In the genomic region with DNA sequence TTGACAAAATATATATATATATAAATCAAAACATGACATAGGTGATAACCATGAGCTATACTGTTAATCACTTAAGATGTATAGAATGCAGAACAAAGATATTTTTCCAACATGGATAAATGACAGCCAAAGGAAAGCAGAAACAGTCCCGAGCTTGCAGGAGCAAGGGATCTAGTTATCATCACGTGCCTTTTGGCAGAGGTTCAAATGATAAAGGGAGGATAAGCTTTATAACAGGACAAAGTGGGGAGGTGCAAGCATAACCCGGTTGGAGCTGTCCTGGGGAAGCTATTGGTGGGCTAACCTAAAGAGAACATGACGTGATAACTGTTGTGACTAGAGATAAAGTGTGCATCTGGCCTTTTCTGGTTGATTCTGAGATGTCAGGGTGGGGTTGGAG, we compare ENCODE assay signal across 25 mouse cellular contexts. TPM values are rescaled to one million over a fixed set of nuclear protein-coding genes. Genes with fewer than 3 reads are reported as not detected.
DNase-seq lines count a peak whose midpoint lies in the region; ATAC-seq and TF ChIP-seq lines count a peak whose summit lies in the region.
"Had no signal": no experiment of that assay in that cellular context is flagged by ENCODE, and none has a peak within 500 bp of the region (broad histone marks: within the 10 kb centered on the region; RNA-seq: fewer than 3 reads in every experiment).

No protein-coding gene starts in this region.

- no peak overlapping the region for H3K4me3 ChIP-seq in limb, embryonic 11.5 days (ENCODE audit: low read depth, low read length)
- H3K4me3 ChIP-seq in limb, embryonic 10.5 days: no peak overlapping the region
- H3K4me3 ChIP-seq in MEL (ENCODE audit: control insufficient read depth in 1 of 2, insufficient read depth in 1 of 2, low read depth in 2 of 2, low read length in 2 of 2): no peak overlapping the region
- no peak overlapping the region for H3K4me3 ChIP-seq in forebrain, embryonic 16.5 days (replicated peaks; ENCODE audit: low read length)

- no peak overlapping the region for H3K4me2 ChIP-seq in limb, embryonic 11.5 days (ENCODE audit: low read depth, severe bottlenecking)
- no peak overlapping the region for H3K4me2 ChIP-seq in forebrain, embryonic 16.5 days (ENCODE audit: low read length)

- H3K27ac ChIP-seq in limb, embryonic 11.5 days (replicated peaks; ENCODE audit: low read depth, low read length): no peak overlapping the region
- H3K27ac ChIP-seq in limb, embryonic 10.5 days: no peak overlapping the region
- no peak overlapping the region for H3K27ac ChIP-seq in MEL (ENCODE audit: control insufficient read depth, low read depth, low read length)
- H3K27ac ChIP-seq in forebrain, embryonic 16.5 days (ENCODE audit: low read length): no peak overlapping the region

- H3K9me3 ChIP-seq in limb, embryonic 11.5 days (ENCODE audit: control insufficient read depth, low read length): no peaks in the 10 kb centered on the region
- peaks cover 4% of the 10 kb centered on the region; the same call in 1 of the 2 replicates for H3K9me3 ChIP-seq in limb, embryonic 10.5 days (replicated peaks)
- no peaks in the 10 kb centered on the region for H3K9me3 ChIP-seq in MEL (replicated peaks; ENCODE audit: insufficient read depth, low read length)
- no peaks in the 10 kb centered on the region for H3K9me3 ChIP-seq in forebrain, embryonic 16.5 days (ENCODE audit: control insufficient read depth, low read length)
- H3K9me3 ChIP-seq: G1E had no signal

- TF ChIP-seq CTCF in MEL (IDR thresholded peaks at IDR 0.05 in 2 of 3, conservative IDR thresholded peaks at IDR 0.05 in 1 of 3; ENCODE audit: control insufficient read depth in 1 of 3, insufficient read depth in 1 of 3, low read depth in 2 of 3, low read length in 3 of 3, poor library complexity in 1 of 3, severe bottlenecking in 1 of 3): no peak

- no peak for TF ChIP-seq RAD21 in MEL (IDR thresholded peaks at IDR 0.05; ENCODE audit: low read depth, low read length)

- no peak for ATAC-seq in limb, embryonic 11.5 days (ENCODE audit: insufficient number of reproducible peaks, low FRiP score, low TSS enrichment, low read depth)
- no peak for ATAC-seq in forebrain, embryonic 16.5 days
- ATAC-seq: activated CD4-positive, CD25-positive, alpha-beta regulatory T cell, adult 4 months; CD4-positive, CD25-positive, alpha-beta regulatory T cell, adult 4 months; Patski had no signal

- 92% methylated on average over 4 of the region's 4 CpGs for WGBS in limb, embryonic 11.5 days
- 95% methylated on average over 4 of the region's 4 CpGs for WGBS in limb, embryonic 10.5 days
- WGBS in forebrain, embryonic 16.5 days: 89% methylated on average over 4 of the region's 4 CpGs

- H3K4me1 ChIP-seq in limb, embryonic 11.5 days (ENCODE audit: control insufficient read depth, insufficient read depth, low read length): no peaks in the 10 kb centered on the region
- peaks cover 9% of the 10 kb centered on the region for H3K4me1 ChIP-seq in limb, embryonic 10.5 days
- H3K4me1 ChIP-seq in MEL (ENCODE audit: control insufficient read depth in 1 of 2, insufficient read depth in 2 of 2, low read length in 2 of 2): peaks cover 11 to 13% of the 10 kb centered on the region in 2 experiments
- H3K4me1 ChIP-seq in forebrain, embryonic 16.5 days (replicated peaks; ENCODE audit: control insufficient read depth, insufficient read depth, low read length): peaks cover 6% of the 10 kb centered on the region; the same call in 1 of the 2 replicates

- TF ChIP-seq POLR2A in MEL (IDR thresholded peaks at IDR 0.05; ENCODE audit: control insufficient read depth in 1 of 2, insufficient read depth in 1 of 2, low read depth in 1 of 2, low read length in 2 of 2, poor library complexity in 1 of 2): no peak

- peaks cover 8% of the 10 kb centered on the region for H3K36me3 ChIP-seq in limb, embryonic 11.5 days (ENCODE audit: control insufficient read depth, insufficient read depth, low read length)
- H3K36me3 ChIP-seq in limb, embryonic 10.5 days: peaks cover 59% of the 10 kb centered on the region
- peaks cover 3 to 20% of the 10 kb centered on the region in 2 experiments for H3K36me3 ChIP-seq in MEL (ENCODE audit: control insufficient read depth in 1 of 2, insufficient read depth in 2 of 2, low read length in 2 of 2)
- no peaks in the 10 kb centered on the region for H3K36me3 ChIP-seq in forebrain, embryonic 16.5 days (ENCODE audit: control insufficient read depth, insufficient read depth)

- peak; percentile 7 for DNase-seq in limb, embryonic 11.5 days (ENCODE audit: low spot score)
- no peak for DNase-seq in limb, embryonic 10.5 days (ENCODE audit: low spot score)
- peak; percentile 54 for DNase-seq in MEL (ENCODE audit: low read depth, low spot score)
- DNase-seq: adrenal gland, adult 2 months; adrenal gland, adult 8-10 months; adrenal gland, postnatal 10 days; adrenal gland, postnatal 14 days; adrenal gland, postnatal 25 days; adrenal gland, postnatal 36 days; B cell, adult 2 months; cerebellum, adult 11 months; cerebellum, adult 11-12 months; cerebellum, adult 18-20 months; cerebellum, adult 2 months had no signal

- H3K79me2 ChIP-seq in MEL (ENCODE audit: control insufficient read depth, insufficient read depth, low read length, poor library complexity): peaks cover 15% of the 10 kb centered on the region

- peak; percentile 27 to 50; a peak in 3 of 4 replicates for TF ChIP-seq EP300 in MEL (IDR thresholded peaks at IDR 0.05; ENCODE audit: low read depth in 1 of 2, low read length in 2 of 2)

- H3K9ac ChIP-seq in limb, embryonic 11.5 days (ENCODE audit: low read length): no peak overlapping the region
- H3K9ac ChIP-seq in MEL (ENCODE audit: control insufficient read depth, low read depth, low read length, poor library complexity, severe bottlenecking): no peak overlapping the region
- H3K9ac ChIP-seq in forebrain, embryonic 16.5 days (replicated peaks; ENCODE audit: low read depth, low read length): no peak overlapping the region

- H3K27me3 ChIP-seq in limb, embryonic 11.5 days (ENCODE audit: control insufficient read depth, insufficient read depth, low read length): no peaks in the 10 kb centered on the region
- no peaks in the 10 kb centered on the region for H3K27me3 ChIP-seq in limb, embryonic 10.5 days (ENCODE audit: low read depth, poor library complexity, severe bottlenecking)
- no peaks in the 10 kb centered on the region for H3K27me3 ChIP-seq in MEL (ENCODE audit: control insufficient read depth in 1 of 2, insufficient read depth in 2 of 2, low read length in 2 of 2)
- no peaks in the 10 kb centered on the region for H3K27me3 ChIP-seq in forebrain, embryonic 16.5 days (replicated peaks; ENCODE audit: control insufficient read depth, insufficient read depth, low read length)
- H3K27me3 ChIP-seq: CH12.LX, Patski had no signal

TF ChIP-seq in MEL, 35 proteins besides CTCF, POLR2A, EP300 and RAD21 (continues in another document):
- TF ChIP-seq MXI1 (IDR thresholded peaks at IDR 0.05; ENCODE audit: low read depth, low read length): no peak
- TF ChIP-seq POLR2AphosphoS2 (IDR thresholded peaks at IDR 0.05; ENCODE audit: low read length): no peak
- TF ChIP-seq MAX (IDR thresholded peaks at IDR 0.05; ENCODE audit: low read length): no peak; the same call in 1 of the 2 replicates
- TF ChIP-seq ZMIZ1 (IDR thresholded peaks at IDR 0.05; ENCODE audit: low read depth, low read length): no peak
- TF ChIP-seq GATA1 (IDR thresholded peaks at IDR 0.05; ENCODE audit: low read depth, low read length): peak; percentile 30; the same call in 1 of the 2 replicates
- TF ChIP-seq MAFK (IDR thresholded peaks at IDR 0.05; ENCODE audit: borderline replicate concordance, low read depth, low read length): no peak
- TF ChIP-seq USF1 (IDR thresholded peaks at IDR 0.05; ENCODE audit: low read depth, low read length): peak; percentile 73
- no peak for TF ChIP-seq MEF2A (IDR thresholded peaks at IDR 0.05; ENCODE audit: extremely low read depth, insufficient replicate concordance, low read depth, low read length, poor library complexity, severe bottlenecking)
- TF ChIP-seq KAT2A (conservative IDR thresholded peaks at IDR 0.05; ENCODE audit: low read depth, low read length): no peak
- no peak for TF ChIP-seq ELF1 (IDR thresholded peaks at IDR 0.05; ENCODE audit: low read depth, low read length)
- no peak for TF ChIP-seq HCFC1 (IDR thresholded peaks at IDR 0.05; ENCODE audit: low read depth, low read length)

RNA-seq across cellular contexts. Expression of gene Net1, which starts 4.5 kb away (rescaled TPM):
- polyA plus RNA-seq in limb, embryonic 11.5 days (2014; fragmentation: Nextera tagmentation; extraction: Ambion mirVana): 95.9 and 101 TPM in 2 replicates
- 70.6 and 101 TPM in 2 replicates for polyA plus RNA-seq in limb, embryonic 10.5 days (2016; fragmentation: Nextera tagmentation; extraction: Ambion mirVana)
- total RNA-seq in MEL (2012; rRNA removed): 29.2 and 29.8 TPM in 2 replicates
- polyA plus RNA-seq in MEL (2012; ENCODE audit: insufficient read depth in 1 of 2, insufficient read length in 2 of 2, low read depth in 1 of 2, low replicate concordance in 2 of 2, missing spikeins in 1 of 2): 100 to 1,000 TPM in 1 of 2 experiments, 10 to 100 TPM in 1; 63.2 to 125 TPM
- 14.2 and 15.1 TPM in 2 replicates for polyA plus RNA-seq in forebrain, embryonic 16.5 days (2015; fragmentation: Nextera tagmentation; extraction: Ambion mirVana)

RNA-seq across cellular contexts. Expression of gene Tubal3, which starts 4.6 kb away (rescaled TPM):
- polyA plus RNA-seq in limb, embryonic 11.5 days (2014; fragmentation: Nextera tagmentation; extraction: Ambion mirVana): not detected in 2 replicates
- not detected in 2 replicates for polyA plus RNA-seq in limb, embryonic 10.5 days (2016; fragmentation: Nextera tagmentation; extraction: Ambion mirVana)
- not detected in 2 replicates for total RNA-seq in MEL (2012; rRNA removed)
- polyA plus RNA-seq in MEL (2012; ENCODE audit: insufficient read depth in 1 of 2, insufficient read length in 2 of 2, low read depth in 1 of 2, low replicate concordance in 2 of 2, missing spikeins in 1 of 2): not detected
- polyA plus RNA-seq in forebrain, embryonic 16.5 days (2015; fragmentation: Nextera tagmentation; extraction: Ambion mirVana): 0.10 TPM in 1 of 2 replicates, not detected in the other
- total RNA-seq: adrenal gland, adult 18-20 months; adrenal gland, adult 2 months; adrenal gland, adult 8-10 months; adrenal gland, postnatal 10 days; adrenal gland, postnatal 14 days; adrenal gland, postnatal 25 days; adrenal gland, postnatal 36 days; adrenal gland, postnatal 4 days; ES-E14 had no signal
- polyA plus RNA-seq: adrenal gland, adult 2 months; brain, embryonic 14.5 days; C2C12; cerebellum, adult 2 months; G1E; Patski had no signal

RNA-seq across cellular contexts. Expression of gene Ucn3, which starts 31.6 kb away (rescaled TPM):
- not detected in 2 replicates for polyA plus RNA-seq in limb, embryonic 11.5 days (2014; fragmentation: Nextera tagmentation; extraction: Ambion mirVana)
- 0.09 TPM in 1 of 2 replicates, not detected in the other for polyA plus RNA-seq in limb, embryonic 10.5 days (2016; fragmentation: Nextera tagmentation; extraction: Ambion mirVana)
- total RNA-seq in MEL (2012; rRNA removed): not detected in 2 replicates
- not detected for polyA plus RNA-seq in MEL (2012; ENCODE audit: insufficient read depth in 1 of 2, insufficient read length in 2 of 2, low read depth in 1 of 2, low replicate concordance in 2 of 2, missing spikeins in 1 of 2)
- 0.21 and 0.56 TPM in 2 replicates for polyA plus RNA-seq in forebrain, embryonic 16.5 days (2015; fragmentation: Nextera tagmentation; extraction: Ambion mirVana)
- total RNA-seq: adrenal gland, adult 18-20 months; adrenal gland, adult 2 months; adrenal gland, adult 8-10 months; adrenal gland, postnatal 10 days; adrenal gland, postnatal 14 days; adrenal gland, postnatal 25 days; adrenal gland, postnatal 36 days; CH12.LX; ES-E14 had no signal
- polyA plus RNA-seq: activated CD4-positive, CD25-positive, alpha-beta regulatory T cell, adult 4 months; adrenal gland, adult 2 months; C2C12; CD4-positive, CD25-positive, alpha-beta regulatory T cell, adult 4 months; cerebellum, adult 2 months; G1E; Patski had no signal

RNA-seq across cellular contexts. Expression of gene Calm5, which starts 59.5 kb away (rescaled TPM):
- not detected in 2 replicates for polyA plus RNA-seq in limb, embryonic 11.5 days (2014; fragmentation: Nextera tagmentation; extraction: Ambion mirVana)
- polyA plus RNA-seq in limb, embryonic 10.5 days (2016; fragmentation: Nextera tagmentation; extraction: Ambion mirVana): not detected in 2 replicates
- total RNA-seq in MEL (2012; rRNA removed): not detected in 2 replicates
- polyA plus RNA-seq in MEL (2012; ENCODE audit: insufficient read depth in 1 of 2, insufficient read length in 2 of 2, low read depth in 1 of 2, low replicate concordance in 2 of 2, missing spikeins in 1 of 2): not detected
- not detected in 2 replicates for polyA plus RNA-seq in forebrain, embryonic 16.5 days (2015; fragmentation: Nextera tagmentation; extraction: Ambion mirVana)
- total RNA-seq: adrenal gland, adult 18-20 months; adrenal gland, adult 2 months; adrenal gland, adult 8-10 months; adrenal gland, postnatal 10 days; adrenal gland, postnatal 14 days; adrenal gland, postnatal 25 days; adrenal gland, postnatal 36 days; adrenal gland, postnatal 4 days; CH12.LX; ES-E14; G1E had no signal
- polyA plus RNA-seq: activated CD4-positive, CD25-positive, alpha-beta regulatory T cell, adult 4 months; adrenal gland, adult 2 months; brain, embryonic 14.5 days; C2C12; CD4-positive, CD25-positive, alpha-beta regulatory T cell, adult 4 months; cerebellum, adult 2 months; G1E; Patski had no signal
